Mouse (Mus musculus) liver, embryonic 18 days (tissue): ENCODE measurements around the gene Xrcc6. TPM values are rescaled to one million over a fixed set of nuclear protein-coding genes. Genes with fewer than 3 reads are reported as not detected.

ENCODE experiments used
- polyA plus RNA-seq: library from polyadenylated mRNA; depleted of rRNA; stranded (reverse); fragments of >200 nt; gene quantifications from 2 replicates; pipeline ENCODE4 v1.2.3, GENCODE M21; 2012; rRNA removed

The Xrcc6 gene
- 17.3 and 18.0 TPM in 2 replicates for polyA plus RNA-seq

DNA sequence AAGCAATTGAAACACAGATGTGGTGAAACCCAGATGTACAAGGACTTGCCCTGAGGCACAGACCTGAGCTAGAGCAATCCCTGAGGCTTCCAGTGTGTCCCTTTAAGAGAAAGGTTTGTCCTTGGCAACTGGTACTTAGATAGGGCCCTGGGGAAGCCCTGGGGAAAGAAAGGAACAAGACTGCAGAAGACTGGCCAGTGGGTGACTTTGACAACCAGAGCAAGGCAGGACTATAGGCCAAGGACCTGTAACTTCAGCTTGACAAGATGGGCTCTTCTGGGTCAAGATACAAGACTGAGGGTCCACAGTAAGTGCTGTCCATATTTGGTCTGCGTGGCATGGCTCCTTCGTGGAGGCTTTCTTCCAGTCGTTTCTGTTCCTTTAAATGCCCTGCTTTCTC, at the start of gene Xrcc6:
Gene Xrcc6, plus strand, starts transcription at position 190 of the 400 bp plus-strand sequence.

DNA sequence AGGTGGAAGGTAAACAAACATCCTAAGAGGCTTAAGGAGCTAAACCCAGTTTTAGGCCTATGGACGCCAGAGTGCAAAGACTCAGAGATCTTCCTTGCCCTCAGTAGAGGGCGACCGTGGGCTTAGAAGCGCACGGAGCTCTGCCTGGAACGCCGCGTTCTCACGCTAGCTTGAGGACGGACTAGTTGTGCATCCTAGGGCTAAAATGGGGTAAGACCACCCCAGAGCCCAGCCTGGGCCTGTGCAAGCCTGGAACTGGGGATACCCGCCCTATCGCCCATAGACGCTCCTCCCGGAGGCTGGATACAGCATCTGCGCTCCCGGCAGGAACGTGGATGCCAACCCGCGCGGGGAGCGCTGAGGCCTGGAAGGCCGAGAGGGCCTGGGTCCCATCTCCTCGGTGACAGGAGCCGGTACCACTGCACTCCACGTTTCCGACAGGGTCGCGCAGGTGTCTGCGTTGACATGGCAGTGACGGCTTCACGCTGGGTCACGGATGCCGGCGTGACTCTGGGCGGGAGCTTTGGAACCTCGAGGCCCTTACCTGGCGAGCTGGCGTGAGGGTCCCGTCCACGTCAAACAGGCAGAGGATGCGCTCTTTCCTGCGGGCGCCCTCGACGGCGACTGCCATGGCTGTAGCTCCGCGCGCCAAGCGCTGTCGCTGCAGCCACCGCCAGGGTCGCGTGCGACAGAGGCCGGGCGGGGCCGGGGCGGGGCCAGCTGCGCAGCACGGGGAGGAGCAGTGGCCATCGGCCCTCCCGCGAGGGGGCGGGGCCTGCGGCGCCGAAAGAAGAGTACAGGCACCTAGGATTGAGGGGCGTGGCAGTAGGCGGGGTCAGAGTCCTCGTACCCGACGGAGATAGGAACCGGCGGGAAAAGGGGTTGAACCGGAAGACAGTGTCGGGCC, 27.2 kb upstream of the Xrcc6 start, which contains the start of gene Pmm1:
Gene Pmm1, minus strand, starts transcription at position 760 of the 907 bp plus-strand sequence.

DNA sequence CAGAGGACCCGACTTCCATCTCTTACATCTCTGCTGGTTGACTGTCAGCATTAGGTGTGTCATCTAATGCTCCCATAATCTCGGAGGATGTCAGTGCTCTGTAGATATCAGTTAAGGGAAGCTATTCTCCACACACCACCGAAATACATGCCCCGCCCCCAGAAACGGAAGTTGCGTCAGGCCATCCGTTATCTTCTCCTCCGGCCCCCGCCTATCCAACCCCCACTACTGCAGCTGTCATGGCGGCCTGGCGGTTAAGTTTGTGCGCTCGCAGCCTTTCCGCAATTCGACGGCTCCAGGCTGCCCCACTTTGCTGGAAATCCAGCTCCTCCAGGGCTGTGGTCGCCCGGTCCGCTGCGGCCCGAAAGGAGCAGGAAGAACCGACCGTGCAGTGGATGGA, 7.3 kb upstream of the Xrcc6 start, which contains the start of gene 1700029P11Rik:
Gene 1700029P11Rik, plus strand, starts transcription at position 220 of the 400 bp plus-strand sequence.

DNA sequence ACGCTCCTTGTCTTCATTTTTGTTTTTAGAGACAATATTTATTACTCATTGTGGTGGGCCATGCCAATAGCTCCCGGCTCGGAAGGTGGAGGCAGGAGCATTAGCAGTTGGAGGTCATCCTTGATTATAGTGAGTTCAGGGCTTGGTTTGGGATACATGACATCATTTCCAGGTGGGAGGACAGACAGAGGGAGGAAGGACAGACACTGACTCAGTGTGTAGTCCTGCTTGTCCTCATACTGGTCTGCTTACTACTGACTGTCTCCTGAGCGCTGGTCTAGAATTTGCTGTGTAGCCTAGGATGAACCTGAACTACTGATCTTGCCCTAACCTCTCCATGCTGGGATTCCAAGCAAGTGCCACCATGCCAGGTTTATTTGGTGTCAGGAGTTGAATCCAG, 46.1 kb downstream of the Xrcc6 start, which contains the start of gene Desi1:
Gene Desi1, minus strand, starts transcription at position 101 of the 400 bp plus-strand sequence.

DNA sequence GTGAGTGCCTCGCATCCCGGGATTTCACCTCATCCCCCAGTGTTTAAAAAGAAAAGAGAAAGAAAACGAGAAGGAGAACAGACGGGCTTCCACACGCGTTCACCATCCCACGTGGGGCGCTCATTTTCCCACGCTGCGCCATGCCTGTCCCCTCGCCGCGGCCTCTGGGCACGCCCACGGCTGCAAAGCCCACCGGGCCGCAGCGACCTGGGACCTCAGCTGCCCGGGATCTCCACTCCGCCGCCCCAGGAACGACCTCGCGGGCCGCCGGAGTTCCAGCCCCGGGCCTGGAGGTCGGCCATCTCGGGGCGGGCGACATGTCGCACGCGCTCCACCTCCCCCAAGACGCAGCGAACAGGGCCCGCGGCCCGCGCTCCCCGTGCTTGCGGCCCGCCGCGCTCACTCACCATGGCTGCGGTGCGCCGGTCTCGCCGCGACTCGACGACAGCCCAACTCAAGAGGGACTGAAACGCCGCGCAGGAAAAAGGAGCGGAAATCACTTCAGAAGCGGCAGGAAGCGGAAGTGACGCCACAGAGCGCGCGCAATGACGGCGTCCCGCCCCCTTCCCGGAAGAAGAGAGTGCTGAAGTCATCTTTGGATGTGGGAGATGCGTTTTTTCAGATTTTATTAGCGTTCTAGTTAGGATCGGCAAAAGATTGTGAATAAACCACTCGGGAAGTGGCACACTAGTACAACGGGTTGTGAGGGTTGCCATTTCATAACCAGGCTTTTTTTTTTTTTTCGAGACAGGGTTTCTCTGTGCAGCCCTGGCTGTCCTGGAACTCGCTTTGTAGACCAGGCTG, 59.6 kb downstream of the Xrcc6 start, which contains the start of gene Snu13:
Gene Snu13, minus strand, starts transcription at position 519 of the 804 bp plus-strand sequence.

DNA sequence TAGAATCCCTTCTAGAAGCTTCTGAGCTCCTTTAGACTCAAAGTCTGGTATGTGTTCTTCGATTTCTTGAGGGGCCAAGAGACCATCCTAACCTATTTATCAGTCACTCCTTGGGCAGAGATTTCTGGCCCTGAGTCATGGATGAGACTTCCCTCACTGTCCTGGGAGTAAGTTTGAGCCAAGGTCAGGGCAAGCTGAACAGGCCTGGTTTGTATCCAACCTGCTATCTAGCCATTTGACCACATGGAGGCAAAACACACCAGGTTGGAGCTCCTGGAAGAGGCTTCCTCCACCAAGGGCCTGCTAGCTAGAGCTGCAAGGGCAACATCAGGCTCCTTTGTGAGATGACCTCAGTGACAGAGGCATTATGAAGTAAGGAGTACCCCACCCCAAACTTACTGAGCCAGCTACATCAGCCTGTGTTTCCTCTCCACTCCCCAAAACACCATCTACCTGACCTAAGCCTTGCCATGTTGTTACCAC, 71.1 kb downstream of the Xrcc6 start, which contains the start of gene 4930407I10Rik:
Gene 4930407I10Rik, plus strand, starts transcription at position 433 of the 483 bp plus-strand sequence.

DNA sequence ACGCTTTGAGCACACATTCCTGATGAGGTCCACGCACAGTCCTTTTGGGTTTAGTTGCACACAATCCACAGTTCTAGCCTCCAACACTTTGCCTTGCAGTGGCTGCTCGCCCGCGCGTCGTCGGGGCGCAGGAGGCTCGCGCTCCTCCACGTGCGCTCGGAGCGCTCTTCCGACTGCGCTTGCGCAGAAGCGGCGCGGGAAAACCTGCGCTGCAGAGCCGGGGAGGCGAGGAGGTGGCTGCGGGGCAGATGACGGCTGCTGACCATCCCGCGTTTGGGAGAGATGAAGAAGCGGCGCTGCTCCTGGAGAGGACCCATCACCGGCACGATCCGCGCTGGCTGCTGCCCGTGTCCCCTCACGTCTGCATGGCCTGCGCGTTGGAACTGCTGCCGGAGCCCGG, 82.3 kb downstream of the Xrcc6 start, which contains the start of gene Mei1:
Gene Mei1, plus strand, starts transcription at position 99 of the 400 bp plus-strand sequence.

Other genes starting within 250 kb of the Xrcc6 start
- gene Zc3h7b, start 242.8 kb upstream of the Xrcc6 start, polyA plus RNA-seq = 5.3 and 6.2 TPM in 2 replicates
- gene Rangap1, start 242.3 kb upstream of the Xrcc6 start, polyA plus RNA-seq = 34.1 and 37.9 TPM in 2 replicates
- gene Tef, start 185.4 kb upstream of the Xrcc6 start, polyA plus RNA-seq = 13.3 and 13.4 TPM in 2 replicates
- 7.6 and 8.2 TPM in 2 replicates for gene Tob2, start 129.0 kb upstream of the Xrcc6 start, polyA plus RNA-seq
- 41.4 and 42.2 TPM in 2 replicates for gene Phf5a, start 115.9 kb upstream of the Xrcc6 start, polyA plus RNA-seq
- 96.0 and 118 TPM in 2 replicates for gene Aco2, start 115.5 kb upstream of the Xrcc6 start, polyA plus RNA-seq
- gene Polr3h, start 61.6 kb upstream of the Xrcc6 start, polyA plus RNA-seq = 8.2 and 8.8 TPM in 2 replicates
- gene Csdc2, start 51.1 kb upstream of the Xrcc6 start, polyA plus RNA-seq = 0.61 and 0.79 TPM in 2 replicates
- 11.5 and 11.7 TPM in 2 replicates for gene Pmm1, start 26.9 kb upstream of the Xrcc6 start, polyA plus RNA-seq
- gene 1700029P11Rik, start 7.3 kb upstream of the Xrcc6 start, polyA plus RNA-seq = not detected in 2 replicates
- gene Desi1, start 46.0 kb downstream of the Xrcc6 start, polyA plus RNA-seq = 12.0 and 12.1 TPM in 2 replicates
- 53.1 TPM in 2 replicates for gene Snu13, start 59.8 kb downstream of the Xrcc6 start, polyA plus RNA-seq
- gene 4930407I10Rik, start 71.3 kb downstream of the Xrcc6 start, polyA plus RNA-seq = not detected in 2 replicates
- not detected in 2 replicates for gene Mei1, start 82.2 kb downstream of the Xrcc6 start, polyA plus RNA-seq
- gene Ccdc134, start 140.1 kb downstream of the Xrcc6 start, polyA plus RNA-seq = 4.2 and 4.4 TPM in 2 replicates
- 24.5 and 28.5 TPM in 2 replicates for gene Srebf2, start 159.3 kb downstream of the Xrcc6 start, polyA plus RNA-seq
- 0.12 TPM in 2 replicates for gene Shisa8, start 225.0 kb downstream of the Xrcc6 start, polyA plus RNA-seq
- gene Tnfrsf13c, start 236.5 kb downstream of the Xrcc6 start, polyA plus RNA-seq = 1.4 and 2.6 TPM in 2 replicates